Mouse (Mus musculus): Measurements from ENCODE around the gene Ndfip2. TPM values are rescaled to one million over a fixed set of nuclear protein-coding genes. Genes with fewer than 3 reads are reported as not detected.

Gene Ndfip2
- total RNA-seq, 2 experiments from 2014 or later = 82.1 to 87.4 TPM

Other genes starting within 250 kb of the Ndfip2 start
- gene Rbm26, start 81.2 kb upstream of the Ndfip2 start, total RNA-seq (2021) = 10 to 100 TPM; 57.8 to 63.7 TPM

Data from layer of hippocampus, postnatal 36 days (tissue).